Mouse (Mus musculus) liver, embryonic 14.5 days (tissue): Measurements from ENCODE around the gene Cgas. TPM values are rescaled to one million over a fixed set of nuclear protein-coding genes. Genes with fewer than 3 reads are reported as not detected.

Source experiments
- ATAC-seq: fragments of 200-750 bp; cut with Nextera tagmentation; 2 replicates; pipeline ENCODE4 v1.8.0; 2017; ENCODE audit warnings: moderate number of reproducible peaks, mild to moderate bottlenecking, moderate library complexity; ENCODE audit not compliant: insufficient read depth
- DNase-seq, 3 experiments: peaks; one replicate each; pipeline ENCODE4 v3.0.0-alpha.2; 2012 to 2013; ENCODE audit warnings: low read depth in 3 of 3, low spot score in 3 of 3
- H3K27ac ChIP-seq: fragments of 300-500 bp; sonication (generic); 2 replicates; pipeline ENCODE4 v1.5.1; 2014; ENCODE audit warnings: moderate library complexity, mild to moderate bottlenecking, control low read depth, inconsistent platforms
- H3K27me3 ChIP-seq: fragments of 300-500 bp; sonication (generic); 2 replicates; pipeline ENCODE4 v1.6.1; 2014; ENCODE audit warnings: mild to moderate bottlenecking, low read length, moderate library complexity; ENCODE audit not compliant: control insufficient read depth, insufficient read depth
- H3K36me3 ChIP-seq: fragments of 300-500 bp; sonication (generic); replicated peaks from 2 replicates; pipeline ENCODE4 v1.6.1; 2014; ENCODE audit warnings: low read depth; ENCODE audit not compliant: control insufficient read depth, insufficient read depth
- H3K4me1 ChIP-seq, 2 experiments: fragments of 200-500 bp in 1 of 2; fragments of 300-500 bp in 1 of 2; sonication (generic) in 1 of 2; replicated peaks; 2 replicates each; pipeline ENCODE4 v1.6.1; 2012 to 2014; ENCODE audit warnings: antibody characterized with exemption in 1 of 2, inconsistent platforms in 1 of 2, low read length in 1 of 2; ENCODE audit not compliant: control insufficient read depth in 2 of 2, insufficient read depth in 2 of 2
- H3K4me2 ChIP-seq: fragments of 300-500 bp; sonication (generic); 2 replicates; pipeline ENCODE4 v1.6.1; 2014; ENCODE audit warnings: low read depth, mild to moderate bottlenecking, control low read depth, moderate library complexity
- H3K4me3 ChIP-seq, 2 experiments: fragments of 200-500 bp in 1 of 2; fragments of 300-500 bp in 1 of 2; sonication (generic) in 1 of 2; 2 replicates each; pipeline ENCODE4 v1.5.1; 2012 to 2014; ENCODE audit warnings: low read depth in 2 of 2, low read length in 2 of 2, mild to moderate bottlenecking in 2 of 2, control low read depth in 1 of 2, inconsistent platforms in 1 of 2, moderate library complexity in 1 of 2; ENCODE audit not compliant: insufficient read depth in 1 of 2
- H3K9ac ChIP-seq: fragments of 300-500 bp; sonication (generic); replicated peaks from 2 replicates; pipeline ENCODE4 v1.6.1; 2014; ENCODE audit warnings: mild to moderate bottlenecking, control low read depth, moderate library complexity
- H3K9me3 ChIP-seq: fragments of 300-500 bp; sonication (generic); 2 replicates; pipeline ENCODE4 v1.6.1; 2016; ENCODE audit warnings: low read length, mixed read lengths; ENCODE audit not compliant: control insufficient read depth
- CTCF ChIP-seq: IDR thresholded peaks from 2 replicates; pipeline ENCODE4 v1.5.1; 2016; ENCODE audit warnings: antibody characterized with exemption, low read depth, control low read depth
- EP300 ChIP-seq: IDR thresholded peaks from 2 replicates; pipeline ENCODE4 v1.6.1; 2016; ENCODE audit warnings: antibody characterized with exemption, low read depth
- WGBS: fragments of 180-500 bp; shearing (Covaris S2); extraction: QIAGEN DNeasy Blood & Tissue Kit; methylation state at CpG from one replicate; pipeline ENCODE4 v1.1.7; 2014; ENCODE audit not compliant: insufficient replicate concordance; 5-methylcytosine and 5-hydroxymethylcytosine counted together
- polyA plus RNA-seq, 2 experiments: library from polyadenylated mRNA; depleted of rRNA in 1 of 2; stranded (reverse) in 1 of 2; unstranded in 1 of 2; fragments of >200 nt; fragmentation: Nextera tagmentation in 1 of 2; extraction: Ambion mirVana in 1 of 2; gene quantifications; 2 replicates each; pipeline versions ENCODE4 v1.2.1 to v1.2.3; 2012 to 2014

The Cgas gene
- polyA plus RNA-seq, 2 experiments = 0.66 to 1.0 TPM

DNA sequence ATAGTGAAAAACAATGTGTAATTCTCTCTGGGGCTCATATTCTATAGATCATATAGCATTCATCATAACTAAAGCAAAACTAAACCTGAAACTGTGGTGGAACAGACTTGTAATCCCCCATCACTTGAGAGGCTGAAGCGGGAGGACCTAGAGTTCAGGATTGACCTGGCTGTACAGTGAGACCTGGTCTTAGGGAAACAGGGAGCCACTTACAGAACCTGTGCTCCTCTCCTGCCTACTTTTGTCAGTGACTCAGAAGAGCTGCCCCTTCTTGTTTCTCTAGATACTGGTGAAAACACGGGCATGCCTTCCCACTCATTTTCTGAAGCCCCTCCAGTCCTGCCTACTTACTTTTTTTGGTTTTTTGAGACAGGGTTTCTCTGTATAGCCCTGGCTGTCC, 31.2 kb upstream of the Cgas start:
- ATAC-seq (no peak), DNase-seq (no peak)
- Histone ChIP-seq H3K9me3 (no peaks in the 10 kb centered on the region), H3K4me2 (no peak overlapping the region), H3K4me3 (no peak overlapping the region), H3K27me3 (no peaks in the 10 kb centered on the region), H3K9ac (no peak overlapping the region), H3K27ac (no peak overlapping the region), H3K4me1 (no peaks in the 10 kb centered on the region; a peak in 1 of 4 replicates), H3K36me3 (peaks cover 52% of the 10 kb centered on the region)
- 61% methylated on average over 2 of the region's 2 CpGs for WGBS
- no peak for TF ChIP-seq CTCF
- no peak for TF ChIP-seq EP300

GRCm38 (mm10) chr9:78473588-78473987, 30.6 kb upstream of the Cgas start:
- H3K4me3 ChIP-seq = no peak overlapping the region
- H3K4me1 ChIP-seq = no peaks in the 10 kb centered on the region
- no peak overlapping the region for H3K27ac ChIP-seq
- no peaks in the 10 kb centered on the region for H3K27me3 ChIP-seq
- WGBS = 85% methylated on average over 8 of the region's 8 CpGs
- no peak for TF ChIP-seq EP300
- TF ChIP-seq CTCF = no peak
- peaks cover 48% of the 10 kb centered on the region for H3K36me3 ChIP-seq
- ATAC-seq = no peak
- H3K9ac ChIP-seq = no peak overlapping the region
- DNase-seq = no peak
- H3K4me2 ChIP-seq = no peak overlapping the region
- no peaks in the 10 kb centered on the region for H3K9me3 ChIP-seq

GRCm38 (mm10) chr9:78465725-78466124, 22.7 kb upstream of the Cgas start:
- 85% methylated on average over 3 of the region's 3 CpGs for WGBS
- TF ChIP-seq CTCF (no peak), EP300 (no peak)
- Histone ChIP-seq H3K9ac (no peak overlapping the region), H3K27me3 (no peaks in the 10 kb centered on the region), H3K36me3 (peaks cover 58% of the 10 kb centered on the region), H3K4me2 (no peak overlapping the region), H3K4me1 (no peaks in the 10 kb centered on the region), H3K27ac (no peak overlapping the region), H3K4me3 (no peak overlapping the region), H3K9me3 (no peaks in the 10 kb centered on the region)
- DNase-seq (no peak), ATAC-seq (no peak)

DNA sequence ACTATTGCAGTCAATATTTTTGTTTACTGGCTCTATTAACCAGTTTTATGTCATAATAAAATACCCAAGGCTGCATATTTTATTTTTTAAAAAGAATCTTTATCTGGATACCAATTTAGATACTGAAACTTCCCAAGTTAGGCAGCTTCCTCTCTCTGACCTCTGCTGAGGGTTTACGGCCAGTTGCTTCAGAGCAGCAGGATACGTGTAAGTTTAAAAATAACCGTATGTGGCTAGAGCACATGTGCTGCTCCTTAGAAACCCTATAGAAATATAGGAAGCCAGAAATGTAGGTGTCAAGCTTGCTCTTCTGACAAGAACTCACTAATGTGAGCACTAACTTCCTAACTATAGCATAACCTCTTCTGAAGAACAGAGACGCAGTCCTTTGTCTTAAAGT, 20.3 kb upstream of the Cgas start:
- H3K4me3 ChIP-seq = no peak overlapping the region
- DNase-seq (no peak), ATAC-seq (no peak)
- TF ChIP-seq EP300 = no peak
- no peak for TF ChIP-seq CTCF
- no peaks in the 10 kb centered on the region for H3K4me1 ChIP-seq
- H3K36me3 ChIP-seq = peaks cover 67% of the 10 kb centered on the region
- H3K9me3 ChIP-seq = no peaks in the 10 kb centered on the region
- WGBS = 71% methylated on average over 4 of the region's 4 CpGs
- no peak overlapping the region for H3K27ac ChIP-seq
- no peaks in the 10 kb centered on the region for H3K27me3 ChIP-seq
- no peak overlapping the region for H3K9ac ChIP-seq
- H3K4me2 ChIP-seq = no peak overlapping the region

DNA sequence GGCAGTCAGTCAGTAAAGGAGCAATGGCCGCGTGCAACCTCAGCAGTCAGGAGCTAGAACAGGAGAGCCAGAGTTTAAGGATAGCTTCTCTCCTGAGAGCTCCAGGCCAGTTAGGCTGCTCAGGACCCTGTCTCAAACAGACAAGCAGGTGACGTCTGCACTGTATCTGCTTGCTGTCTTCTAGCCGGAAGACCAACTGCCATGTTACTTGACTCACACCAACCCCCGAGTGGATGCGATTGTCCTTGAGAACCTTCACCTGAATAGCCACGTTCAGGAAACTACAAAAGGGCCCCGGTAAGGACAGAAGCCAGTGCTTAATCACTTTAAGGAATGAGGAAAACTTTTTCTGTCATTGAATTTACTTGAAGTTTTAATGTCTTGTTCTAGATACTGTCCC, 14.0 kb upstream of the Cgas start:
- Histone ChIP-seq H3K4me3 (no peak overlapping the region), H3K4me1 (peaks cover 2 to 3% of the 10 kb centered on the region in 2 experiments; a peak in 1 of 4 replicates), H3K9me3 (no peaks in the 10 kb centered on the region), H3K27me3 (no peaks in the 10 kb centered on the region), H3K27ac (no peak overlapping the region), H3K4me2 (no peak overlapping the region), H3K36me3 (peaks cover 62% of the 10 kb centered on the region), H3K9ac (no peak overlapping the region)
- ATAC-seq (no peak), DNase-seq (no peak)
- TF ChIP-seq CTCF = no peak
- no peak for TF ChIP-seq EP300
- WGBS = 85% methylated on average over 8 of the region's 8 CpGs

GRCm38 (mm10) chr9:78451382-78451781, 8.3 kb upstream of the Cgas start:
- DNase-seq = no peak
- H3K4me2 ChIP-seq = no peak overlapping the region
- H3K9me3 ChIP-seq = no peaks in the 10 kb centered on the region
- TF ChIP-seq EP300 = no peak
- no peak for TF ChIP-seq CTCF
- H3K9ac ChIP-seq = no peak overlapping the region
- no peak for ATAC-seq
- WGBS = 46% methylated on average over 4 of the region's 4 CpGs
- H3K27ac ChIP-seq = no peak overlapping the region
- peaks cover 14 to 15% of the 10 kb centered on the region in 2 experiments for H3K4me1 ChIP-seq
- H3K27me3 ChIP-seq = no peaks in the 10 kb centered on the region; the same call in 1 of the 2 replicates
- H3K36me3 ChIP-seq = peaks cover 35% of the 10 kb centered on the region
- no peak overlapping the region for H3K4me3 ChIP-seq
